Mouse (Mus musculus) layer of hippocampus, adult 2 months (tissue): ENCODE data around the gene Rgs6. TPM values are rescaled to one million over a fixed set of nuclear protein-coding genes. Genes with fewer than 3 reads are reported as not detected.

ENCODE experiments used
- DNase-seq, 2 experiments: peaks; one replicate each; pipeline ENCODE4 v3.0.0; 2022; ENCODE audit warnings: low spot score in 2 of 2
- H3K27ac ChIP-seq: fragments of 200-600 bp; 2 replicates; pipeline ENCODE4 v1.8.1; 2022
- H3K4me3 ChIP-seq: fragments of 200-600 bp; 2 replicates; pipeline ENCODE4 v1.8.1; 2022; ENCODE audit warnings: mild to moderate bottlenecking
- CTCF ChIP-seq: fragments of 200-600 bp; conservative IDR thresholded peaks from 2 replicates; pipeline ENCODE4 v1.8.1; 2022; ENCODE audit warnings: antibody characterized with exemption, mild to moderate bottlenecking, moderate library complexity
- total RNA-seq, 2 experiments: library from RNA; stranded (reverse); gene quantifications; 2 replicates each; pipeline ENCODE4 v1.2.3; 2021

The Rgs6 gene
- total RNA-seq, 2 experiments from 2014 or later = 10.2 to 10.4 TPM

- no peak overlapping the region for H3K4me3 ChIP-seq
- TF ChIP-seq CTCF = no peak
- no peak for DNase-seq
- no peak overlapping the region for H3K27ac ChIP-seq
These were observed 277.6 kb downstream of the Rgs6 start for GRCm38 (mm10) chr12:82865686-82866085.

GRCm38 (mm10) chr12:82880711-82881110 is 292.6 kb downstream of the Rgs6 start:
- no peak overlapping the region for H3K27ac ChIP-seq
- TF ChIP-seq CTCF = no peak
- no peak for DNase-seq
- H3K4me3 ChIP-seq = no peak overlapping the region

GRCm38 (mm10) chr12:82883079-82883478 is 295.0 kb downstream of the Rgs6 start:
- H3K4me3 ChIP-seq = no peak overlapping the region
- no peak overlapping the region for H3K27ac ChIP-seq
- no peak for TF ChIP-seq CTCF
- DNase-seq = peak in 1 of 2 experiments; percentile 19

GRCm38 (mm10) chr12:82894971-82895838 is 307.1 kb downstream of the Rgs6 start:
- Histone ChIP-seq H3K27ac (no peak overlapping the region), H3K4me3 (no peak overlapping the region)
- no peak for TF ChIP-seq CTCF
- no peak for DNase-seq

- Histone ChIP-seq H3K4me3 (no peak overlapping the region), H3K27ac (no peak overlapping the region)
- no peak for TF ChIP-seq CTCF
- no peak for DNase-seq
These were observed 317.7 kb downstream of the Rgs6 start for GRCm38 (mm10) chr12:82905773-82906172.

GRCm38 (mm10) chr12:82910846-82911245 is 322.8 kb downstream of the Rgs6 start:
- DNase-seq = no peak
- Histone ChIP-seq H3K4me3 (no peak overlapping the region), H3K27ac (no peak overlapping the region)
- TF ChIP-seq CTCF = no peak

- H3K27ac ChIP-seq = no peak overlapping the region
- DNase-seq = no peak
- H3K4me3 ChIP-seq = no peak overlapping the region
- TF ChIP-seq CTCF = no peak
These were observed 326.0 kb downstream of the Rgs6 start for GRCm38 (mm10) chr12:82914127-82914526.

- TF ChIP-seq CTCF = no peak
These were observed 332.1 kb downstream of the Rgs6 start for GRCm38 (mm10) chr12:82920146-82920545.

GRCm38 (mm10) chr12:82921287-82922015 is 333.4 kb downstream of the Rgs6 start:
- DNase-seq = peak; percentile 36 to 37
- H3K4me3 ChIP-seq = no peak overlapping the region
- no peak overlapping the region for H3K27ac ChIP-seq
- TF ChIP-seq CTCF = no peak

More at GRCm38 (mm10) chr12:82920146-82920545, 332.1 kb downstream of the Rgs6 start:
- no peak for DNase-seq
- H3K4me3 ChIP-seq = no peak overlapping the region
- H3K27ac ChIP-seq = no peak overlapping the region

- TF ChIP-seq CTCF = no peak
- peak in 1 of 2 experiments; percentile 24 for DNase-seq
- H3K27ac ChIP-seq = no peak overlapping the region
- H3K4me3 ChIP-seq = no peak overlapping the region
These were observed 334.9 kb downstream of the Rgs6 start for GRCm38 (mm10) chr12:82922856-82923506.

GRCm38 (mm10) chr12:82932706-82933461 is 344.8 kb downstream of the Rgs6 start:
- Histone ChIP-seq H3K27ac (no peak overlapping the region), H3K4me3 (no peak overlapping the region; the same call in 1 of the 2 replicates)
- TF ChIP-seq CTCF = no peak
- DNase-seq = no peak

GRCm38 (mm10) chr12:82935121-82935762 is 347.1 kb downstream of the Rgs6 start:
- TF ChIP-seq CTCF = no peak
- Histone ChIP-seq H3K4me3 (no peak overlapping the region), H3K27ac (no peak overlapping the region)
- DNase-seq = no peak
